Mouse (Mus musculus) urinary bladder, postnatal 10 days (tissue): ENCODE results near the gene Olfr1414.
"Not testable (repeated sequence)": the region's sequence is repeated elsewhere in the genome, so short reads cannot be mapped to it uniquely, and the experiment has no call there.

Experiments
- DNase-seq: peaks from one replicate; pipeline ENCODE4 v3.0.0; 2022; ENCODE audit warnings: low spot score

Olfr1414 gene

GRCm38 (mm10) chr1:92518561-92518960 is at the start of gene Olfr1414:
TSS of gene Olfr1414 (minus strand) at chr1:92518661.
- DNase-seq = no peak

- no peak for DNase-seq
These were observed 27.5 kb upstream of the Olfr1414 start for GRCm38 (mm10) chr1:92545929-92546328.

DNA sequence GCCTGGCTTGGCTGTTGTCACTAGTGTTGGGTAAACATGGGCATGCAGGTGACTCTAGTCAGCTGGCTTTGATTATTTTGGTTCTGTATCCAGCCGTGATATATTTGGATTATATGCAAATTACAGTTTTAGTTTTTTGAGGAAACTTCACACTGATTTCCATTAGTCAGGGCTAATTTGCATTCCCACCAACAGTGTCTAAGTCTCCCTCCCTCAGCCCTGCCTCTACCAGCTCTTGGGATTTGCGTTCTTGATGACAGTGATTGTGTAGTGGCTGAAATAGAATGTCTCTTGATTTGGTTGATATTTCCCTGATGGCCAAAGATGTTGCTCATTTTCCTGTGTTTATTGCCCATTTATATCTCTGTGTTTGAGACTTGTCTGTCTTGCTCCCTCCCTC is 20.6 kb upstream of the Olfr1414 start:
- no peak for DNase-seq

DNA sequence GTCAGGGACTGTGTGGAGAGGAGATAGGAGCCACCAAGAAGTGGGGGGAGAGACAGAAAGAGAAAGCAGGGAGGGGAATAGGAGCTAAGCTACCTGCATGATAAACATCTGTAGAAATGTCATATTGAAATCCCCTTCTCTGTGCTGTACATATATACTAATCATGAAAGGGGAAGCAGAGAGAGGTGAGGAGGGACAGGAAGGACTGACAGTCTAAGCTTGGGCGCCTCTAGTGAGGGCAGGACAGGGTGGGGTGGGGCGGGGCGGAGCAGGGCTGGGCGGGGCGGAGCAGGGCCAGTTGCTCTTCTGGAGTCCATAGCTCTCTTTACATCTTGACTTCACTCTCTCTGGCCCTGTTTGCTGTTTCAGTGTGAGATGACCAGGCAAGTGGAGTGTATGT is 18.5 kb upstream of the Olfr1414 start:
- no peak for DNase-seq

DNA sequence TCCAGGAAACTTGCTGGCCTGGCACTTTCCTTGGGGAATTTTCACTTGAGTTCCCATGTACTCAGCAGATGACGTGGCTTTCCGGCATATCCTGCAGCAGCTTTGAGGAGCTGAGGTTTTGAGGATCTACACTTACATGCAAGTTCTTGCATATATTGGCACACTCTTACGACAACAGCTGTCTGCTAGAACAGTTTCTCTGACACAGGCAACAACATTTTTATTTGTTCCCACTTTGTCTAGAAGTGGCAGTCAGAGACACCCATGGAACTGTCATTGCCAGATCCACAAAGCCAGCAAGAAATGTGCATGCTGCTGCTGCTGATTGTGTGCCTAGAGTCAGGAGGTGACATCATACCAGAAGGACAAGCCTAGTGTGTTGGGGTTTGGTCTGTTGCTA is 5.3 kb upstream of the Olfr1414 start:
- no peak for DNase-seq

GRCm38 (mm10) chr1:92521376-92521775 is 2.9 kb upstream of the Olfr1414 start:
- DNase-seq = no peak

DNA sequence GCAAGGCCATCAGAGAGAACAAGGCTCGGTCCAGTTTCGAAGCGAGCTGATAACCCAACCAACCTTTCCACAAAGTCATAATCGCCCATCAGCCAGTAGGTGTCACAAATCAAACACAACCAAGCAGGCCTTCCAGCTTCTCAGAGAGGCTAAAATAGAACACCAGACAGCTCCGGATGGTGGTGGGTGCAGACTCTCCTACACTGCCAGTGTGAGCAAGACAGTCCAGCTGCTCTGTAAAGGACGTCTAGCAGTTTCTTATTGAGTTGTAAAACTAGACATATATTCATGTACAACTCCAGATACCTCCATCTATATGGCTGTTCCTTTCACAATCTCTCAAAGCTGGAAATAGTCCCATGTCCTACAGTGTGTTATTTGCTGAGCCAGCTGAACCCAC is 585 bp upstream of the Olfr1414 start:
- no peak for DNase-seq

GRCm38 (mm10) chr1:92515390-92515789 is 3.1 kb downstream of the Olfr1414 start:
- DNase-seq = no peak

- DNase-seq = not testable (repeated sequence)
These were observed 6.8 kb downstream of the Olfr1414 start for GRCm38 (mm10) chr1:92511646-92512045.

GRCm38 (mm10) chr1:92496001-92496400 is 22.5 kb downstream of the Olfr1414 start, which contains the start of gene Olfr1415:
TSS of gene Olfr1415 (minus strand) at chr1:92496101.
- DNase-seq = no peak

DNA sequence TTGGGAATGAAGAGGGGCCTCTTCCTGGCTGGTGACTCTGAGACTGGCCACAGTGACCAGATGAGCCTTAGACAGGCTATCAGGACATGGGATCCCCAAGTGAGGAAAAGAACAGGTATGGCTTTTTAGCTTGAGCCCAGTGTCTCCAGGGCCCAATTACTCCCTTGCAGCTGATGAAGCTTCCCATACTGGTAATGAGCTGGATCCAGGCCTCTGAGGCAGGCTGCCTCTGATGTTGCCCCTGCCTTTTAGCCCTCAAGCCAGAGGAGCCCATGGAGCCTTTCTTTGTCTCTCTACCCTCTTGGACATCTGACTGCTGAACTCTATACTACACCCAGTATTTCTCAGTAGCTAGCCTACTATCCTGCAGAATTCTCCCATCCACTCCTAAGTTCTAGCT is 33.4 kb downstream of the Olfr1414 start, which contains the start of gene Olfr1416:
Olfr1416 (minus strand) TSS at position 101 of the 400 bp plus-strand sequence.
- no peak for DNase-seq

DNA sequence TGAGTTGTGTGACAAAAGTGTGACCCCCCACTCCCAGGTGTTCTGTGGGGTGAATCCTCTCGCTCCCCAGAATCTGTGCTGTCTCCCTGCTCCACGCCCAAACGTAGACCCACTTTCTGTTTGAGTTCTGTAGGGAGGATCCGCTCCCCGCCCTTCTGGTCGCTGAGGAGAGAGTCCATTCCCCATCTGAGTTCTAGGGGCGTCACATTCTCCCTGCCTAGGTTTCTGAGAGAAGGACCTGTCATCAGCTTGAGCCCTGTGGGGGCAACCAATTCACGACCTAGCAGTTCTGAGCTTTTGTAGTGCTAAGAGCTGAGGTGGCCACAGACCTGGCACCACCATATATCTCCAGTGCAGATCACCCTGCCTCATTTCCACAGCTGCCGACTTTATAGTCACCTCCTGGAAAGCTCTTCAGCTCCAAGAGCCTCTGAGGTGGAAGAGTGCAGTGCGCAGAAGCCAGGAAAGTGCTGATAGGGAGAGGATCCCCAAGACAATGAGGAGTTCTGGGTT is 44.3 kb downstream of the Olfr1414 start:
- no peak for DNase-seq

DNA sequence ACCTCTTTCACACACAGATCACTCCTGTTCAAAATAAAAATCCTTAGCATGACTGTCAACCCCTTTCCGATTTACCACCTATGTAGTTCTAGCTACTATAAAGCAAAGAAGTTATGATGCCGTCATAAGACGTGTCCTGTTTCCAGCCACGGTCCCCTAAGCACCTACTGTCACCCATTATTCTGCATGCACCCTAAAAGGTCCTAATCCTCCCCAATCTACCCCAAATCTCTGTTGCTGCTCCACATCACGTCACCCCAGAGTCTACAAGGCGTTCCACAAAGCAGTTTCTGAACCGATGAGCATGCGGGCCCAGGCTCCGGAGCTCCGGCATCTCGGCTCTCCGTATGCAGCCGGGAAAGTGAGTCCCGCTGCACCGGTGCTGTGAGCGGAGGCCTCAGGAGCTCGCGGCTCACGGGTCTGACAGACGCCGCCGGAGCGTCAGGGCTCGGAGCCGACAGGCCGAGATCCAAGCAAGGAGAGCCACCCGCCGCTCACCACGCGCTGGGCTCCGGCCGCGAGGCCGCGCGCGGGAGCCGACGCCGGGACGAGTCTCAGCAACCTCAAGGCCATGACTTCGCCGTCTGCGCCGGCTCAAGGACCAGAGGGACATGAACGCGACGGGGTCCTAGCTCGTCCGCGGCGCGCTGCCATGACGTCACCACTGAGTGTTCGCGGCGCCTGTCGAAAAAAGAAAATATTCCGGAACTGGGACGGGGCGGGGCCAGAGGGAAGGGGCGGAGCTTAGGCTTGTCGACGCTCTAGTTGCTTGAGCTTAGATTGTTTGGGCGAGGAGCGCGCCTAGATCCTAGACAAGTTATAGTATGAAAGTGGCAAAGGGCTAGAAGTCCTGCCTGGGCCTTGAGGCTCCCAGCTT is 45.1 kb downstream of the Olfr1414 start, which contains the start of gene Ndufa10:
Ndufa10 (minus strand) TSS at position 696 of the 877 bp plus-strand sequence.
- DNase-seq = peak; percentile 81

- DNase-seq = no peak
These were observed 49.6 kb downstream of the Olfr1414 start for GRCm38 (mm10) chr1:92468891-92469290.

GRCm38 (mm10) chr1:92458416-92458815 is 60.0 kb downstream of the Olfr1414 start:
- DNase-seq = no peak

DNA sequence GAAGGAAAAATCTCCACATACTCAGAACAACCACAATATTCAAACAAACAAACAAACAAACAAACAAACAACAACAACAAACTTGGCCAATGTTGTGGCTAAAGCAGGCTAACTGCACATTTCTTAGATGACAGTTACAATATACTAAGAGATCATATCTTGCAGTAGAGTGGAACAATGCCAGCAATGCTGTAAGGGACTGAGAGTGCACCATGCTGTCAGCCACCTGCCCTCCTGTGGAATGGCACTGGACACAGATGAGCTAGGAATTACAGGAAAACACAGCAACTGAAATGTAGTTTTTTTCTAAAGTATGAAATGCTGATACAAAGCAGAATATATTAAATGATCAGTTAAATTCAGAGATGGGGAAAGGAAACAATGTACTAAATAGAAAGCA is 60.7 kb downstream of the Olfr1414 start:
- DNase-seq = no peak
